Mouse (Mus musculus): Measurements from ENCODE around the gene Tlnrd1.
A peak's percentile ranks its signal among the peaks of the same experiment; 100 is the strongest.

Tlnrd1 gene

DNA sequence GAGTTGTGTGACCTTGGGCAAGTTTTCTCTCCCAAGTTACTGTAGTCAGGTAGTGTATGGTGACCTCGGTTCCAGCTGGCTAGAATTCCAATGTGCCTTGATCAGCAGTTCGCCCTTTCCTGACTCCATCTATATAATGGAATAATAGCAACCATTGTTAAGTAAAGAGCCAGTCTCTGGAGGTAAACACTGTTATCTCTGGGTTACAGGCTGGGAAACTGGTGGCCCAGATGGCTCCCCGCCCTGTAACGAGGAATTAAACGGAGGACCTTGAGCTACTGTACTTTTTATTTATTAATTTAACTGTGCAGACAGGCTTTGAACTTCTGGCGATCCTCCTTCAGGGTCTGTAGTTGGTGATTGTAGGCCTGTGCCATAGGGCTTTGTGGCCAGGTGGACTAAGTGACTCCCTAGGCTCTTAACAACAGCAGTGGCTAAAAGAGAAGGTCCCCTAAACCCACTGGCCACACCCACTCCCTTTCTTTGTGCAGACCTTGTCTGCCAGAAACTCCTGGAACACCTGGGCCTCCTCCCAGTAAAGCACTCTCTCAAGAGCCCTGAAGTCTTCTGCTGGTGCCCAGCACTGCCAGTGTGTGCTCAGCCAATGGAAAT is 922 bp upstream of the Tlnrd1 start:
- DNase-seq (ENCODE audit: low spot score in 2 of 2), result no peak

DNA sequence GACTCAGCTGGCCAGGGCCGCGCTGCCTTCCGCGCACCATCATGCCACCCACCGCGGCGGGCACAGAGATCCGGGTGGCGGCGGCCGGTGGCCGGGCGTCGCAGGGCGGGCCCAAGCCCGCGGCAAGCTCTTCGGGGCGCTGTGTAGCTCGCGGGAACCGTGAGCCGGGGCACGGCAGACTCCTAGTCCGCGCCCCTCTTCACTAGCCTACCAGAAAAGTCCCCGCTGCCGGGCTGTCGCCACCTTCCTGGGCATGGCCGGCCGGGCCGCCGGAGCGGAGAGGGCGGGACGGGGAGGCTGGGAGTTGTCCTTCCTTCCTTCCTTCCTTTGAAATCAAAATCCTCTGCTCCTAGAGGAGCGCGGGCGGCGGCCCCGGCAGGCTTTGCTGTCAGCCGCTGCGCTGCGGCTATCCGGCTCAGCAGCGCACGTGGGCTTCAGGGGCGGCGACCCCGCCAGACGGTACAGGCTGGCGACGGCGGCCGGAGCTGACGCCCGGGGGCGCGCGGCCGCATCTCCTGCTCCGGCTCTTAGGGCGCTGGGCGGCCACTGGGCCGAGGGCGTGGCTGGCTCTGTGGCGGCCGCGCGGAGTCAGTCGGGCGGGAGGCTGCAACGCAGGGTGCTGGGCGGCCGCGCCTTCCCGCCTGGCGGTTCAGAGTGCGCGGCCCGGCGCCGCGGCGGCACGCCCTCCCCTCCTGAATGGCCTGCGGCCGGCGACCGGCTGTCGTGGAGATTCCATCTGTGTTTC is 657 bp downstream of the Tlnrd1 start:
- DNase-seq (ENCODE audit: low spot score in 2 of 2), result peak; percentile 47 to 52

DNA sequence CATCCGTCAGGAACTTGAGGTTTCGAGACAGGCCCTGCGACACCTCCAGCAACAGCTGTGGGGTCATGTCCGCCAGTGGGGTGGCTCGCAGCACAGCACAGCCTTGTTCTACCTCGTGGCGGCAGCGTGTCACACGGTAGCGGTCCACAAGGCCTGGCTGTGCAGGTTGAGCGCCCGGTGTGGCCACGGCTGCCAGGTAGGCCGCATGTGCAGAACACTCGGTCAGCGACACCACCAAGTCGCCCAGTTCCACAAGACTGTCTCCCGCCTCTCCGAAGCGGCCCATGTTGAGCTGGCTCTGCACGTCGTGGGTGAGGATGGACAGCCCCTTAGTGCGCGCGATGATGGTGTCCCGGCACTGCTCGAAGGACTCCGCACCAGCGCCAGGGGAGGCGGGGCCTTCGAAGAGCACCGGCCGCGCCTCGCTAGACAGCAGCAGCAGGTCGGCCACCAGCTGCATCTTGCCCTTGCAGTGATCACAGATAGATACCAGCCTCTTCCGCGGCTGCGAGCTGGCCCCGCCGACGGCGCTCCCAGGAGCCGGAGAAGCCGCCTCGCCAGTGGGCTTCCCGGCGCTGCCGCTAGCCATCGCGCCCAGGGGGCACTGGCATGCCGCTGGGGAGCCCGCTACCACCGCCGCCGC is 1.4 kb downstream of the Tlnrd1 start:
- peak; percentile 23 to 43 for DNase-seq (ENCODE audit: low spot score in 2 of 2)

DNA sequence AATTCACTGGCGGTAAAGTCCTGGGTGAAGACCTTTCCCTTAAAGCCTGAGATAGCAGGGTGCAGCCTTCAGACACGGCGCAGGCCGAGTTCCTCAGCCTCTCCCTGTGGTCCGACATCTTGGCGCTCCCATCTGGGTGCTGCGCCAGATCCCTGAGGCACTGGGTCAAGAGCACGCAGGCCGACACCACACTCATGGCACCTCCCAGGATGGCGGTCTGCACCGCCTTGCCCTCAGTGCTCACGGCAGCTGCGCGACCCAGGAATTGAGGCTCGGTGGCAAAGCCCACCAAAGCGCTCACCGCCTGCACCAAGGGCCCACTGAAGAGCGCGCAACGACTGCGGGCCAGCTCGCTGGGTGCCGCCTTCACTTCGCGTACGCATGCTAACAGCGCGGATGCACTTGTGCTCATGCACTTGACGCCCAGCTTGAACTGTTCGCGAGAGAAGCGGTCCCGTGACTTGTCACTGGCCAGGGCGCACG is 1.9 kb downstream of the Tlnrd1 start:
- DNase-seq (ENCODE audit: low spot score in 2 of 2), result no peak

DNA sequence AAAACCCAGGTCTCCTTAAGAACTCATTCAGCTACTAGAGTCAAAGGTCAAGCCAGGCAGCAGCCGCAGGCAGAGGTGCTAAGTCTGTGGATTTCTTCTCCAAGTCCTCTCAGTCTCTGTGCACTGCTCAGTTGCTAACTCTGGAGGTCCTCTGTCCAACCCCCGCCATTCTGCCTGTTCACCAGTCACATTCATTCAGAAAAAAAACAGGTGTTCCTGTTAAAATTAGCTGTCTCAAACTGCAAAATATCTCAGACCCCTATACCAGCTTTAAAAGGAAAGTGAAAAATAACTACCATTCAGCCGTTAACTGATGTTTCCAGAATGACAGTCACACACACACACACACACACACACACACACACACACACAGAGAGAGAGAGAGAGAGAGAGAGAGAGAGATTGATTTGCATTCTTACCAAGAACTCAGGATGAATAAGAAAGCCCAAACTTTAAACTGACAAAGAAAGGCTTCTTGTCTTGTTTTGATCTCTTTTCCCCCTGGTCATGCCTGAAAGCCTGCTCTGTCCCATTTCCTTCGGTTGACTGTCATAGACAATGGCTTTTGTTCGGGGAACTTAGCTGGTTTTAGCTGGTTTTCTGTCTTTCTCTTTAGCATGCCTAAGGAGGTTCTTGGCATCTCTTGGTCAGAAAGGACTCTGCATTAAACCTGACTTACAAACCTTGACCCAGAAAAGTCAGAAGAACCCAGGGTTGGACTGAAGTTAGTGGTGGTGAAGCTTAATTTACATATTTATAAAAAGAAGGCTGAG is 5.2 kb downstream of the Tlnrd1 start:
- peak; percentile 30 to 34 for DNase-seq (ENCODE audit: low spot score in 2 of 2)

DNA sequence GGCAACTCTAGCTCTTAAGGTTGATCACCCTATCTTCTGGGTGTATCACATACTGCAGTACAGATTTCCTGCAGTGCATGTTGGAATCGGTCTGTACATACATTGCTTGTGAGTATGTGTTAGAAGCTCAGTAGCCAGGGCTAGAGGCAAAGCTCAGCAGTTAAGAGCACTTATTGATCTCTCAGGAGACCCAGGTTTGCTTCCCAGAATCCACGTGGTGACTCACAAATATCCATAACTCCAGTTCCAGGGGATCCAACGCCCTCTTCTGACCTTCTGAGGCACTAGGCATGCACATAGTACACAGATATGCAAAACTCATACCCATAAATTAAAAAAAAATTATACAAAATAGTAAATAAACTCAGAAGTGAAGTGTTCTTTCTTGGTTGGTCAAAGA is 7.0 kb downstream of the Tlnrd1 start:
- DNase-seq (ENCODE audit: low spot score in 2 of 2), result no peak

DNA sequence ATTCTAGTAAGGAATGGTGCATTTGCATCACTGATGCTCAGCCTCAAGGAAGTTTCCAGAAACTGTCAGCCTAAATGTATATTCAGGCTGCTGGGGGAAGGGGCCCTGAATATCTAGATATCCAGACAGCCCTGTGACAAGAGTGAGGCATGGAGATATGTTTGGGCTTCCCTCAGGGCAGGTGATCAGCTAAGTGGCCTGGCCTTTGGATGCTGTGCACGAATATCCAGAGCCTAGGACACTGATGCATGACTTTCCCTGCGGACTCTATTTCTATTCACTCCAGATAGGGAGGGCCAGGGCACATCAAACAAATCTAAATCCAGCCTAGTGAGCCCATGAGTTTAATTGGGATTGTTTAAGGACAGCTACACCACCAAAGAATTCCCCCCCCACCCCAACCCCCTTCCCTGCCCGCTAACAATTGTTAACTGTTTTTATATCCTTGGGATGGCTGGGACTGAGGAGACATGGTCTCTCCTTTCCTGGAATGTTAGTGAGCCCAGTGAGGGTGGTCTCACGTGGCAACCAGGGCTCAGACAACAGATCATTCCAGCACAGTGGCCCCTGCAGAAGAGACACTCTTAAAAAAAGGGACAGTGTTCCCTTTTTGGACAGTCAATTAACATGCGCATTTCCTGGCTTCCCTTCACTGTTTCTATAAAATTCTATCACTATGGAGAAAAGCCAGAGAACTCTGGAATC is 14.1 kb downstream of the Tlnrd1 start:
- DNase-seq (ENCODE audit: low spot score in 2 of 2), result no peak

DNA sequence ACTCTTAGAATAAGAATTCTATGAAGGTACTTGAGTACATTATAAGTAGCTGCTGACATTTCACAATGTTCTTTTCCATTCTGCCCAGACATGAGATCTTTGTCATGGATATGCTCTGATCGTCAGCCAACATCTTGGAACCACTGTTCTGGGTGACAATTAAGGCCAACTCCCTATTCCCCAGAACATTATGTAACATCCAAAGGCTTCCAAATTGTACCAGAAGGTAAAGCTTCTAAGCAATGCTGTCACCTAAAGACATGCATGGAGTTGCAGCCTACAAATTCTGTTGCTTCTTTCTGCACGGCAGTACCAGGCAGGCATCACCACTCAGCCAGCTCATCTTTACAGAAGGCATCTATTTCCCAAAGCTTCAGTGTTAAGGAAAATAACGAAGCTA is 15.9 kb downstream of the Tlnrd1 start:
- DNase-seq (ENCODE audit: low spot score in 2 of 2), result no peak

DNA sequence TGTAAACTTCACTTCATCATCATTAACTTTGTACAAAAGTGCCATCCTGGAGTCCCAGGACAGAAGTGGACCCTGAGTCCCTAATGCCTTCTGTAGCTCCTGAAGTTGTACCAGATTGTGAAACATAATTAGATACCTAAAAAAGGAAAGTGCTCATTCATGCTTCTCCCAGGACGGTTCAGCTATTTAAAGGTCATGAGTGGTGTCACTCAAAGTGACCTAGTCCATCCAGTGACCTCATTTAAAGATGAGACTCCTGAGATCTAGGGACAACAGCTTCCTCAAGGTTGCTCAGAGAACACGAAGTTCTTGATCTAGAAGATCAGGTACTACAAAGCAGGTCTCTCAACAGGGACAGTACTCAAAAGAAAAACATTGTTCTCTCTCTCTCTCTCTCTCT is 20.6 kb downstream of the Tlnrd1 start:
- DNase-seq (ENCODE audit: low spot score in 2 of 2), result no peak

DNA sequence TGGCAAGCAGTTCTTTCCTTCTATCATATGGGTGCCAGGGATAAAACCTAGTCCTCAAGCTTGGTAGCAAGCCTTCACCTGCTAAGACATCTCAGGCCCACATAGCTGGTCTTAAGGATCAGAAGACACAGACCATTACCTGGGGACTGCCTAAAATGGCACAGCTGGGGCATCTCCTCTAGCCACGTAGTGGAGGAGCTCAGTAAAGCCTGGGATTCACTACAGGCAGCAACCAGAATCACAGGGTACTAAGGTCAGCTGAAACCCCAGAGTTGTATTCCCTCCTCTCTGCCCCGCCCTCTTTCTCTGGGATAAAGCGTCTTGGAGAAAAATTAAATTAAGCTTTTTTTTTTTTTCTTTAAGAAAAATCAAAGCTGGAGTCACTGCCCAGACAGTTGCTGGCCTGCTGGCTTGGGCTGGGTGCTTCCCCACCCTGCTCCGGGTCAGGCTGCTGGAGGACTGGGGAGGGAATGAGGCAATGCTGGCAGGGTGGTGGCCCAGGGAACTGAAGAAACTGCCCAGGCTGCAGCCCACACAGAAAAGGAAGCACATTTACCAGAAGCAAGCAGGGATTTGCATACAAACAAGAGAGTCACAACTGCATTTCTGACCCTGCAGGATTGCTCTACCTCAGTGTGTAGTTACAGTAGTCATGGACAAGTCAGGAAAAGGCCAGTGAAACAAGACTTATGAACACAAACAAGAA is 24.6 kb downstream of the Tlnrd1 start:
- no peak for DNase-seq (ENCODE audit: low spot score in 2 of 2)

DNA sequence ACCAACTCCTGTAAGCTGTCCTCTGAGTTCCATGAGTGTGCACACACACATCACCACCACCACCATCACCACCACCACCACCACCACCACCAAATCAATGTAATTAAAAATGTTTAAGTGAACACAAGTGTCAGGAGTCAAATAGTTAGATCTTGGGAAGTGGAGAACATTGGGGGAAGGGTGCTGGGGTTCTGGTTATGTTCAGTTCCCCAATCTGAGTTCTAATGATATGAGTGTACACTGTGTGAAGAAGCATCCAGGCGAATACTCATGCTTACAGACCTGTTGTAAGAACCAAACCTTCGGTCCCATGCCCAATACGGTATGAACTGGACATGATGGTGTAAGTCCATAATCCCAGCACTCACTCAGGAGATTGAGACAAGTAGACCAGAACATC is 26.2 kb downstream of the Tlnrd1 start:
- no peak for DNase-seq (ENCODE audit: low spot score in 2 of 2)

DNA sequence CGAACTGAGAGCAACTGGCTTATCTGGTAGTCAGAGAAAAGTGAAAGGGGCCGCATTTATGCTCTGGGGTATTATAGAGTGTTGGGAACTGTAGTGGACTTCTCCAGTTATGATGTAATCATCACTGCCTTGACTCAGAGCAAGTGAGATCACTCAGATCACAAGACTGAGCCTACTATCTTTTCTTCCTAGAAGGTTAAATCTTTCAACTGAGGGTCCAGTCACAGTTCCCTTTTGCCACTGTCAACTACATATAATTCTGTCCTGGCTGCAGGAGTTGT is 27.0 kb downstream of the Tlnrd1 start:
- no peak for DNase-seq (ENCODE audit: low spot score in 2 of 2)

DNA sequence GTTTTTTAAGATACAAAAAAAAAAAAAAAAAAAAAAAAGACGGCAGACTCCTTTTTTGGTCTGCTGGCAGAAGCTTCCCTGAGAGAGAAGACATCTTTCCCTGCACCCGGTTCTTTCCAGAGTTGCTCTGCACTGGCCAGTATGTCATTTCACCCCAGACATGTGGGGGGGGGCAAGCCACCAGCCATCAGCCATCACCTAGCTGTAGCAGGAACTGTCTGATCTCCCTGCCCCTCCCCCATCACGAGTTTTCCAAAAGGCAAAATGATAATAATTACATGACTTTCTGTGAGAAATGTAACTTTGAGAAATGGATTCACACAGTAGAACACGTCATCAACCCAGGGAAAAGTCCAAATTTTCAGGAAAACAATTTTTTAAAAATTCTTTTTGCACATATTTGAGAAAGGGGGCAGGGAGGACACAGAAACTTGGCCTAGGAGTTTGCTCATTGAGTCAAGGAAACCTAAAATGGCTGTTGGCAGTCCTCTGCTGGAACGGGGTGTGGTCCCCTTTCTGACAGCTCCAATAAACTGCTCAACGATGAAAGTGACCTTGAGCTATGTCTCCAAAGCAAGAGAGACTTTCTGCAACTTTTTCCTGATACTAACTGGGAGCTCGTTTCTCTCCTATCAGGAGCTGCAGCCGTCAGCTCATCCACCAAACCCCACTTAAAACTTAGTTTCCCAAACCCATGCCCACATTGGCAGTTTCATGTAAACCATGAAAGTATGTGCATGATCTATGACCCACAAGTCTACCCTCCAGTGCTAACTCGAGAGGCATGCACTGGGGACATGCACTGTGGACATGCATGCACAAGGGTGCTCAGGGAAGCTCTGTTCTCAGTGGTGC is 27.5 kb downstream of the Tlnrd1 start:
- no peak for DNase-seq (ENCODE audit: low spot score in 2 of 2)

DNA sequence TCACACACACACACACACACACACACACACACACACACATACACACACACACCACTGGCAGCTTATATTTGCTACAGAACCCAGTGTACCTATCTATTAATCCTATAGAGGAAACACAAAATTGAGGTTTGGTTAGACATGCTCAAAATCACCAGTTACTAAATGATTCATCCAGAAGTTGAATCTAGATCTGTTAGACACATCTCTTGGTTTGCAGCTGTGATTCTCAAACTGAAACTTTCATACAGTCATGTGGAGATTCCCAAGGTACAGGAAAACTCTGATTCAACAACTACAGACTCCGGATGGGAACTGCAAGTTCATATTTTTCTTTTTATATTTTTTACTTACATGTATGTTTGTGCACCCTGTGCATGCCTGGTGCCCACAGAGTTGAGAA is 28.9 kb downstream of the Tlnrd1 start:
- no peak for DNase-seq (ENCODE audit: low spot score in 2 of 2)

DNA sequence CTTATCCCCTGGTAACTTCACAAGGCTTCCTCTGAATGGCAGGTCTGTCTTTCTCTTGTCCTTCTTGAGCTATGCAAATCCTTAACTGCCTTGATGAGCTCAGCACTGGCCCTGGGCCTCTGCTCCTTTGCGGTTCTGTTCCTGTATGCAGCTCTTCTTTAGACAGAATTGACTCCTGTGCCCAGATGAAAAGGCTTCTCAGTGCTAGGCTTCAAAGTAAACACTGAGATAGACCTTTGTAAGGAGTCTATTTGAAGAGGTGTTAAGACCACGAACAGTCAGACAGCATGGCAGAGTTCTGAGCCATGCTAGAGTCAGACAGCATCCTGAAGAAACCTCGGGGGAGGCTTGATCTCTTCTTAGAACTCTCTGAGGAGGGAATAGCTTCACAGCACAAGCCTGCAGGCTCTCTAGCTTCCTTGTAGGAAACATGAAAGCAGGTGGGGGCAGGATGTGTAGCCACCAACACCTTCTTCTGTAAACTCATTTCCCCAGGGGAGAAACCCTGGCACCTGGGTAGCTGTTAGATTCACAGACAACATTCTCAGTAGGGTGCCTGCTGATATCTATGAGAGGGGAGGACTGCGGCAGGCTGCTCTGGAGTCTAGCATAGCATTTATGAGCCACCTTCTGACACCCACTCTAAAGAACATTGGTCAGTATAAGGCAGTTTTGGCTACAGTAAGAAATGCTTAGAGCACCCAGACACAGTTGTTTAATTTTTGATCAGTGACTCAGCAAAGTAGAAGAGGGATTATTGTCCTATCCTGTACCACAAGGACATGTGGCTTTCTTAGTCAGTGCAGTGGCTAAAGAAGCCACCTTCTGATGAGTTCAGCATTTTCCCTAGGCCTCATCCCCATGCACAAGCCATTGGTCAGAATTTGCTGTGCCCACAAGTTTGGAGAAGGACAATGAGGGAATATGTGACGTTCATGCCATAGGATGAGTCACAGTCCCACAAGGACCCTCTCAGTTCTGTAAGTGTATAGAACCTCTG is 31.4 kb downstream of the Tlnrd1 start:
- no peak for DNase-seq (ENCODE audit: low spot score in 2 of 2)

DNA sequence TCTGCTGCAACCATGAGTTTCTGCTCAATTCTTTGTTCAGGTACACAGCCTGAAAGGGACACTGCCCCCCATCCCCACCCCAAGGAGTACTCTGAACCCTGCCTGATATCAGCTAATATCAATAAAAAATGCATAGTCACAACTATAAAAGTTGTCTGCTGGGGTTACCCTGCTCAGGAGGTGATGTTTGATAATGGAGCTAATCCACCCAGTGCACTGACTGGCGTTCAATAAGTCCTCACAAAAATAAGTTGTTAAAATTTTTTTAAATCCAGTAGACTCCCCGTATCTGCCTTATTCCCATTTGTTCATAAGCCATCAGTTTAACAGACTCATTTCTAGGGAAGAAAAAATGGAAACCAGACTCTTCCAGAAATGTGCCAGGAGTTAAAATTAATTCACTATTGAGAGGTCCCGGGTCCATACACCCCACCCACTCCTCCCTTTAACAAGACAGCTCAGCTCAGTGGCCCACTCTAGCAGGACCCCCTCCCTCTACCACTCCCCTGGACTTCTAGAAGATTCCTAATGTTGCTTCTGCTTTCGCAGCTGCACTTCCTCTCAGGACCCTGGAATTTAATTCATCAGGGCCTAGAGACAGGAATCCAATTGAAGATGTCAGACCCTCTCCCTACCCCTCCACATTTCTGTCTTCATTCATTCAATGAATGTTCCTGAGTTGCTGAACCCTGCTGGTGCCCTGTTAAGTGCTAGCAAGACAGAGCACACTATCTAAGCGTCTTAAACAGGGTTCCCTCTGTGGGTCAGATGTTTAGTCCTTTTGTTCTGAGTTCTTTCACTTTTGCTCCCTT is 32.3 kb downstream of the Tlnrd1 start:
- DNase-seq (ENCODE audit: low spot score in 2 of 2), result no peak

DNA sequence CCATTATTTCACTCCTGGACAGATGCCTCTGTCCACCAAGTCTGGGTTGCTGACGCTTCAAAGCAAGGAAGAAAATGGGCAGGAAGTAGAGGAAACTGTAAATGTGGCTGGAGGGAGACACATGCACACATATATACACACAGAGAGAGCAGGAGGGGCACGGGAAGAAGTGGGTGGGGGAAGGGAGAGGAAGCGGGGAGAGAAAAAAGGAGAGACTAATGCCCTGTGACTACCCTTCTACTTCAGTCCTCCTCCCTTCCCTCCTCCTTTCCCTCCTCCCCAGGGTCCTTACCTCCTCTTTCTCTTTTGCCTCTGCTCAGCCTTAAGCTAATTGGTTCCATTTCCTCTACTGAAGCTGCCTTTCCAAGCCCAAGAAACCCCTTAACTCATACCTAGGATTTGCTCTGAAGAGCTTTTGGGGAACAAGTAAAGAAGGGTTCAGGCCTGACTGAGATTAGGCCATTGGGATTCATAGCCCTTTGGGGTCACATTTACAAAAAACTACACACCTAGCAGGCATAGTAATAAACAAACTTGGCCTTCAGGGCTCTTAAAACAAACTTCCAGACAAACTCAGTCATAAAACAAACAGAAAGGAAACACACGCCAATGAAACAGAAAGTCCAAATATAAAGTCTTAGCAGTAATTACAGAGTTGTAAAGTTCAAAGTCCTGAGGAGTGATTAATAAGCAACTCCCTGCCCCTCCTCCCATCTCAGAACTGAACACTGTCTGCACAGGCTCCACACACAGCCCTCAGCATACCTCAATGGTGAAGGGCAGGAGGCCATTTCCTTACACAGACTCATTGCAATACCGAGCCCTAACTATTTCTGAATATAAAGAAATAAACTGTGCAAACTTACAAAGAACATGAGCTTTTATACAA is 36.7 kb downstream of the Tlnrd1 start:
- no peak for DNase-seq (ENCODE audit: low spot score in 2 of 2)

All from right cerebral cortex, adult 2 months (tissue).